Mouse (Mus musculus) gastrocnemius, postnatal 25 days (tissue): ENCODE results near the gene Lrrc1. TPM values are rescaled to one million over a fixed set of nuclear protein-coding genes. Genes with fewer than 3 reads are reported as not detected.
"Not testable (repeated sequence)": the region's sequence is repeated elsewhere in the genome, so short reads cannot be mapped to it uniquely, and the experiment has no call there.

Source experiments
- DNase-seq: peaks from one replicate; pipeline ENCODE4 v3.0.0; 2022
- long read RNA-seq, 2 experiments: library from polyadenylated mRNA; stranded (forward); transcript quantifications; one replicate each; pipeline ENCODE4 v2.0.0; 2021
- total RNA-seq, 2 experiments: library from RNA; stranded (reverse); gene quantifications; 1 replicate in 1 of 2; 2 replicates in 1 of 2; pipeline ENCODE4 v1.2.3; 2021

The Lrrc1 gene
- total RNA-seq = under 1 TPM; 0.54 to 0.88 TPM
- long read RNA-seq, experiment 1, partial matches to known transcripts = 1 of 1 reads
- long read RNA-seq, experiment 1, other reads (novel, unspliced or antisense) = 0 of 1 reads
- long read RNA-seq, experiment 2 = 0 reads

- peak; percentile 84 for DNase-seq
Observed at GRCm38 (mm10) chr9:77544354-77545067, at the start of gene Lrrc1. TSS of gene Lrrc1 (minus strand) at chr9:77544870.

- DNase-seq = peak; percentile 7
Observed at GRCm38 (mm10) chr9:77592423-77592822, 47.8 kb upstream of the Lrrc1 start.

- DNase-seq = no peak
Observed at GRCm38 (mm10) chr9:77589496-77589895, 44.8 kb upstream of the Lrrc1 start.

GRCm38 (mm10) chr9:77587616-77588015 lies 42.9 kb upstream of the Lrrc1 start:
- DNase-seq = no peak

DNA sequence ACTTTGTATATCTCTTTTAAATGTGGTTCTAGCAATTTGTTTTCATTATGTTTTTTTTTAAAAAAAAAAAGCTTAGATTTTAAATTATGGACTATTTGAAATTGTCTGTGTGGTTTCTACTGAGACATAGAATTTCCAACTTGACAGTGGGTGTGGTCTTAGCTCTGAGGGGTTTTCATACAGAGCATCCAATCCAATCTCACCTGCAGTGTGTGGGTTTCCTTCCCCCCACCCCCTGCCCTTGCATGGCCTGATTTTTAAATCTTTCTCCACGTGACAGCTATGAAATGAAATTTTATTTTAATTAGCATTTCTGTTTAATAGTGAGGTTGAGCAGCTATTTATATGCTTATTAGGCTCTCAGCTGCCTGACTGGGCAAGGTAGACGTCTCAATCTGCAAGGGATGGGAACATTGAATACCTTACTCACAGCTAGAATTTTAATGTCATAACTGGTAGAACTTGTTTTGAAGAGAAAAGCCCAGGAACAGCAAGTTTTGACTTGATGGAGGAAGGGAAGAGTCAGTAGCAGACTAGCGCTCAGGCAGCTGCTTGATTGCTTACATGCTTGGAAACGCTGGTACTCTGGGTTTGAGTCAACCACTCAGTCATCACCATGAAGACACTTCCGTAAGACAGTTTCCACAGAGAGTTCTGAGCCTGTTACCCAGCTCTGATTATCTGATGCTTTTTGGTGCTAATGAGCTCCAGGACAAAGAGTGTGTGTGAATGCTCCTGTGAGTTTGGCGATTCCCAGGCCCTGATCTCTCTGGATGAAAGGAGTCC lies 42.3 kb upstream of the Lrrc1 start:
- DNase-seq = no peak

DNA sequence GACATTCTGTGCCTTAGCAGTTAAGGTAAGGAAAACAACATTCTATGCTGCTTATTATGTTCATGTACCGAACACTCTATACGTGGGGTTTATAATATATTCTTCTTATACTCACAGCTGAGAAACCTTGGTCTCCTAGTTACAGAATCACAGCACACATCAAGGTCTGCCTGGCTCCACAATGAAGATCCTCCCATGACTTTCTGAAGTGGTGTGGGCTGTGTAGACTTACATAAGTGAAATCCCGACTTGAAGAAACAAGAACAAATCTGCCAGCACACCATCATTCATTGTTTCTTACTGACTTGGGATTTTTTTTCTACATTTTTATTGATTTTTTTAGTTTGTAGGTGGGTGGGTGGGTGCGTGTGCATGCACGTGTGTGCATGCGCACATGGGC lies 40.1 kb upstream of the Lrrc1 start:
- no peak for DNase-seq

- no peak for DNase-seq
Observed at GRCm38 (mm10) chr9:77583302-77583701, 38.6 kb upstream of the Lrrc1 start.

- DNase-seq = no peak
Observed at GRCm38 (mm10) chr9:77579827-77580226, 35.2 kb upstream of the Lrrc1 start.

DNA sequence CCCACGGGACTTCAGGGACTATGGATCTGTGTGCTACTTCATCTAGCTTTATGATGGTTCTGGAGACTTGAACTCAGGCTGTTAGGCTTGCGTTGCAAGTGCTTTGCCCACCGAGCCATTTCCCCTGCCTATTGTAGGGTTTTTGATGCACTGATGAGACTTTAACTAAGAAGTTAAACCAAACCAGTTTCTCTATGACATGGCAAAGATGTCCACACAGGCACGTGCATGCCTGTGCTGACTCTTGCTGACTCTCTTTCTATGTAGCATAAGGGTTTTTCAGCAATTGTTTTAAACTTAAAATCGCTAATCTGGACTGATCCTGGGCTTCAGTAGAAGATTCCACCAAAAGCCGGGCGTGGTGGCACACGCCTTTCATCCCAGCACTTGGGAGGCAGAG lies 33.3 kb upstream of the Lrrc1 start:
- no peak for DNase-seq

- DNase-seq = no peak
Observed at GRCm38 (mm10) chr9:77577409-77577808, 32.7 kb upstream of the Lrrc1 start.

GRCm38 (mm10) chr9:77576320-77576719 lies 31.6 kb upstream of the Lrrc1 start:
- DNase-seq = no peak

- DNase-seq = not testable (repeated sequence)
Observed at GRCm38 (mm10) chr9:77574996-77575395, 30.3 kb upstream of the Lrrc1 start.

- no peak for DNase-seq
Observed at GRCm38 (mm10) chr9:77571851-77572250, 27.2 kb upstream of the Lrrc1 start.

DNA sequence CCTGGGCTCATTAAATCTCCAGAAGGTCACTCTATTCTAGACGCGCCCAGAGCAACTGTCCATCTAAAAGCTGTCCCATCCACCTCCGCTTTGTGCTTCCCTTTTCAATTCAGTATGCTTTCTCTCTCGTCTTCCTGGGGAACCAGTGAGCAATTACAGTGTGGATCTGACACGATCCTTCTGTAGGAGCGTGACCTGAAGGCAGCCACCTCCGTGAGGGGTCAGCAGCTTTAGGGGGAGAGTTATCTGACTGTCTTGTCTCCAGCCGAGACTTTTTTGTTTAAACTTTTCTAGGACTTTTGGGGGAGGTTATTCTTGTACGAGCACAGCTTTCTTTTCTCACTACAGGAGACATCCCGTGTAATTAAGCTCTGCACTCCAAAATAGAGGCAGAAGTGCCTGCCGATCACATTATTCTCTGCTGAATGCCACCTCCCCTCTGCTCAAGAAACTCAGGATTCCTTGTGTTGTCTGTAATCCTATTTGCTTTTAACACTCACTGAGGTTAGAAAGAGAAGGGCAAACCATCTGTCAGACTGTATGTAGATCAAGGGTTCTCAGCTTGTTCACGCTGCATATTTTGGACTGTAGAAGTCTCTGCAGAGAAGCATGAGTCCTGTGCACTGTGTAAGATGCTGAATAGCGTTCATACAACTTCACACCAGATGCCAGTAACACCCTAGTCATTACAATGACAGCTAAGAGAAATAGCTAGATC lies 24.3 kb upstream of the Lrrc1 start:
- no peak for DNase-seq

DNA sequence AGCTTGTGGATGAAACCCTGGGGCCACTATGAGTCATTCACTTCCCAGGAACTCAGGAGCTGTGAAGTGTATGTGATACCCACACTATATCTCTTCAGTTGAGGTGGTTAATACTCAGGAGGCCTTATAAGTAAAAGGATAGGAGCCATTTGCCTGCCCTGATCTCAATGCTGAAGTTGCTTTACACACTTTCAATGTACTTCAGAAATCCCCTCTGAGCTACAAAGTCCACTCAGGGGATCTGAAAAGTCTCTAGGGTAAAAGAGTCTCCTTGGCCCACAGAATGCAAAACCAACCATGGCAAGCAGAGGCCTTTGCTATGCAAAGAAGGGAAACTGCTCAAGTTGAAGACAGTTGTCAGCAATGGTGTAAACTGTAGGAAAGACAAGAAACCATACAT lies 17.2 kb upstream of the Lrrc1 start:
- no peak for DNase-seq

GRCm38 (mm10) chr9:77557963-77558362 lies 13.3 kb upstream of the Lrrc1 start:
- DNase-seq = no peak

GRCm38 (mm10) chr9:77557181-77557580 lies 12.5 kb upstream of the Lrrc1 start:
- DNase-seq = no peak

GRCm38 (mm10) chr9:77556435-77556834 lies 11.8 kb upstream of the Lrrc1 start:
- no peak for DNase-seq

- DNase-seq = no peak
Observed at GRCm38 (mm10) chr9:77553465-77553864, 8.8 kb upstream of the Lrrc1 start.

GRCm38 (mm10) chr9:77551036-77551512 lies 6.4 kb upstream of the Lrrc1 start:
- no peak for DNase-seq

- no peak for DNase-seq
Observed at GRCm38 (mm10) chr9:77546010-77546409, 1.3 kb upstream of the Lrrc1 start.

DNA sequence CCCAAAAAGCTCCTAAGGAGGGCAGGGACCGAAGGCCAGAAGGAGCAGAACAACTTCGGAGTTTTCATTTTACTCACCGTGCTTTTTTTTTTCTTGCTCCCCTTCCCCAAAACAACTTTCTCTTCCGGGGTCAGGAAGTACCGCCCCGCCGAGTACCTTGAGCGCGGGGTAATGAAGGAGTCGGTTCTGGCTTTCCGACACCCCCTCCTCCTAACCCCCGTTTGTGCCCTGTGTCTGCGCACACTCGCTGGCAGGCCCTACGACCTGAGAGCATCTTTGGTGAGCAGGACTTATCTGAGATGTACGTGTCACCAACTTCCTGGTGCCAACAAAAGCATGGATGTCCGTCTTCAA lies 375 bp upstream of the Lrrc1 start:
- DNase-seq = no peak
